Mouse (Mus musculus) layer of hippocampus, adult 9-10 months (tissue): Measurements from ENCODE around the gene Ddx27.
A peak's percentile ranks its signal among the peaks of the same experiment; 100 is the strongest.
"Not testable (repeated sequence)": the region's sequence is repeated elsewhere in the genome, so short reads cannot be mapped to it uniquely, and the experiment has no call there.

Source experiments
- DNase-seq: peaks from one replicate; pipeline ENCODE4 v3.0.0; 2022; ENCODE audit warnings: low spot score

The Ddx27 gene

DNA sequence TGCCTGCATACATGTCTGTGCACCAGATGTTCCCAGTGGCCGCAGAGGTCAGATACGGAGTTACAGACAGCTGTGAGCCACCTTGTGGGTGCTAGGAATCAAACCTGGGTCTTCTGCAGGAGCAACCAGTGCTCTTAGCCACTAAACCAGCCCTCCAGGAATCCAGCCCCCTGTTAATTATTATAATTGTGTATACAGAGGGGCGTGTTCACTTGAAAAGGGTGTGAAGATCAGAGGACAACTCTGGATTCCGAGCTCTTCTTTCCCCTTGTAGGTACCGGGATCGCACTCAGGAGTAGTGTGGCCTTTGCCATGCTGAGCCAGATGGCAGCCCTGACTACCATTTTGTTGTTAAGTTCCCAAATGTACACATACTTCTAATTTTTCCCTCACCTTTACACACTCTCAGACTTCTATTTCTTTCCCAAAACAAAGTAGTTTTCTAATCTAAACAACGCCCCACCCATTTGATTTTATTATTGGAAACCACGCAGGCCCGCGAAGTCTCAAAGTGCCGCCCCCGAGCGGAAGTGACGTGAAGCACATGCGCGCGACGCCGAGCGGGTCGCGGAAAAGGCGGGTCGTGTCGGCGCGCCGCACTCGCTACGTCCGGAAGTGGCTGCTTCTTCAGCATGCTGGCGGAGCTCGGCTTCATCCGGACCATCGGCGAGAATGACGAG, at the start of gene Ddx27:
Ddx27 (plus strand) TSS at position 492 of the 680 bp plus-strand sequence.
- DNase-seq = peak; percentile 83

DNA sequence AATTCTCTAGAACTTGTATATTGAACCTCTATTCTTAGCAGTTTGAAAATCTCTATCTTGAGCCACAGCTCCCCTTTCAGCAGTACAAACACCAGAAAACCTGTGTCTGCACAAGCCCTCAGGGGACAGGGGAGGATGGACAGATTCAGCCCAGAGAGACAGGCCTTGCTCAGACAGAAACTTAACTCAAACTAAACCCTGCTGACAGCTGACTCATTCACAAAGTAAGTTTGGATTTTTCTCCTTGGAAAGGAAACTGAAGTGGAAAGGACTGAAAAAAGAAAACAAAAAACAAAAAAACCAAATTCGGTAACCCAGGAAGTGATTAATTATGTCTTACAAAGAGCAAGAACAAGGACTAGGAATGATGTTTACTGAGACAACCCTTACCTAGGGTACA, 41.8 kb upstream of the Ddx27 start:
- no peak for DNase-seq

DNA sequence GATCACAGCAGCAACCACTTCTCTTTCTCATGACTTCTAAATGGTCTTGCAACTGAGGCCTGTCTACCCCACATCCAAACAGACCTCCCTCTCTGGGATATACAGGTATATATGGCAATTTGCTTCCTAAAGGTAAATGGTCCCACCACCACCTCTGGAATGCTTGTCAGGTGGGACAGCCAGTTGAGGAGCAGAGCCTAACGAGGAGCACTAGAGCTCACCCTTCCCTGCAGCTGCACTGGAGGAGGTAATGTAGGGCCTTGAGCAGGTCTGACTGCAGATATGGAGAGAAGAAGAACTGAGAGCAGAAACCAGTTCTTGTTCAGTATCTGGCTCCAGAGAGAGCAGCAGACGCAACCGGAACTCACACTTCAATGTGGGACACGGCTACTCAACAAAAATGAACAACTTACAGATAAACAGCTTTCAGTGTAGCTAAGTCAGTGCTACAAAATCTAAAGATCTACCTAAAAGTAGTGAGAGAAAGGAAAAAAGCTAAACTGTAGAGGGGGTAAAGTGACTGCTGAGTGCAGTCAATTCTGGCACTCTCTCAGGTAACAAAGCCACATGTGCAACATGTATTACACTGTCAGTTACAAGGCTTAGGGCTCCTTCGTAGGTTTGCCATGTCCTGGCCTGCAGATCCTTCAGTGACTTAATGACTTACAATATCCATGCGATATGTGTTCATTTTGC, 40.7 kb upstream of the Ddx27 start:
- DNase-seq = no peak

DNA sequence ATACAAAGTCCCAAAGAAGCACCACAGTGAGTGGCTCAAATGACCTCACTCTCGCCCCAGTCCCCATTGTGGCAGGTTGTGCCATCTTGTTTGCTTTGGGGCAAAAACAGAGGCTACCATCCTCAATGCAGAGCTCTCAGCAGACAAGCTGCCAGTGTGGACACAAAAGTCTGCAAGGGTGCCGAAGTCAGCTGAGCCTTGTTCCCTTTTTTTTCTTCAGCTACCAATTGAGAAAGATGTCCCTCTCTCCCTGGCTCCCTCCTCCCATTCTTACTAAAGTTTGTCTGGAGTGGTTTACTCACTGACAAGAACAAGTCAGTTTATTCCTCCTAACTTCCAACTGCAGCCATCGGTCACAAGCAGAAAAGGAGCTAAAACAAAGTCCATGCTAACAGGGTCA, 38.6 kb upstream of the Ddx27 start:
- no peak for DNase-seq

DNA sequence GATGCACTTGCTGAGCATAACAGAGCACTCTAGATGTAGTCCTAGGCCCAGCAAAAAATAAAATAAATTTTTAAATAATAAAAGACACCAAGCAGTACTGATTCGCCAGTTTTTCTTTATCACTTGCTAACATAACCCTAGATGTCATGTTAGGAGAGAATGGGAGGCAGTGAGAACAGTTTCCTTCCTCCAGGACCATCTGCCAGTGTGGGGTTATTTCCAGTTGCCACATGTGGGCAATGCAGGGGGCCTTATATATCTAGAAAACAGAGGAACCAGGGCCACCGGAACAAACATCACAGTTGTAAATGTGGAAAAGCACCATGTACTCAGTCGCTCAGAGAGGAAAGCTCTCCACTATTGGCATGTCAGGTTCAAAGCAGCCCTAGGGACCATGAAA, 37.5 kb upstream of the Ddx27 start:
- no peak for DNase-seq

DNA sequence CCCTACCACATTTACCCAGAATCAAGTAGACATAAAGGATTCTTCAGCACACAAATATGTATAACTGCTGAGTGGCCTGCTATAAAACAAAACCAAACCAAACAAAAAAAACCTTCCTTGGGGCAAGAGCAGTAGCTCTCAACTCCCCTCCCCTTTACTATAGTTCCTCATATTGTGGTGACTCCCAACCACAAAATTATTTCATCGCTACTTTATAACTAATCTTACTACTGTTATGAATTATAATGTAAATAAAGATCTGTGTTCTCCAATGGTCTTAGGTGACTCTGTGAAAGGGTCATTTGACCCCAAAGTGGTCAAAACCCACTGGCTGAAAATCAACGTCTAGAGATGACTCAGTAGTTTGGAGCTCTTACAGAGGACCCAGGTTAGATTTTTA, 34.8 kb upstream of the Ddx27 start:
- DNase-seq = no peak

DNA sequence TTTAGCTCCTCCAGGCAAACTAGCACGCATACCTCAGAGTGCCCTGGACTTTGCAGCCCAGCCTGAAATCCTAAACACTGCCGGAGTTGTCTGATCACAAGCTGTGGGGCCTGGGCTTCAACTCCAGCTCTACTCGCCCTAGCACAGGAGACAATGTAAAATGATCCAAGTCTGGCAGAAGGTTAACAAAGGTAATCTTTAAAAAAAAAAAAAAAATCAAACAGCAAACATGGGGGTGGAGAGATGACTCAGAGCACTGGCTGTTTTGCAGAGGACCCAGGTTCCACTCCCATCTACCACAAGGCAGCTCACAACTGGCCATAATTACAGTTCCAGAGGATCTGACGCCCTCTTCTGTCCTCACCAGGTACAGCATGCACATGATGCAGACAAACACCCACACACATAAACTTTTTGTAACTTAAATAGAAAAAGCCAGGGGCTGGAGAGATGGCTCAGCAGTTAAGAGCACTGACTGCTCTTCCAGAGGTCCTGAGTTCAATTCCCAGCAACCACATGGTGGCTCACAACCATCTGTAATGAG, 31.6 kb upstream of the Ddx27 start:
- DNase-seq = no peak

DNA sequence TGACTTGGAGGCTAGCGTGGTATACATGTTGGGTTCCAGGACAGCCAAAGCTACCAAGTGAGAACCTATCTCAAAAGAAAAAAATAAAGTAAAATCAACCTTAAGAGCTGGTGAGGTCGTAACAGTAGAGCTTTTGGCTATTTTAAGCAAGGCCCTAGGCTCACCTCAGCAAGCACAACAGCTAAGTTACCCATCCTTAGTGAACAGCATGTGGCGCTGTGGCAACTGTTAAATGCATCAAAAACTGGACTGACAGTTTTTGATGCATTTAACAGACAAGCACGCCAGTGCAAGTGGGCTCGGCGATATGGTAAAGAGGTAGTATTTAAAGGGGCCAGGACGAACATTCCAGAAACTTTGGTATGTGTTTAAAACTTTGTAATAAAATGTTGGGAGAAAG, 24.1 kb upstream of the Ddx27 start:
- DNase-seq = no peak

DNA sequence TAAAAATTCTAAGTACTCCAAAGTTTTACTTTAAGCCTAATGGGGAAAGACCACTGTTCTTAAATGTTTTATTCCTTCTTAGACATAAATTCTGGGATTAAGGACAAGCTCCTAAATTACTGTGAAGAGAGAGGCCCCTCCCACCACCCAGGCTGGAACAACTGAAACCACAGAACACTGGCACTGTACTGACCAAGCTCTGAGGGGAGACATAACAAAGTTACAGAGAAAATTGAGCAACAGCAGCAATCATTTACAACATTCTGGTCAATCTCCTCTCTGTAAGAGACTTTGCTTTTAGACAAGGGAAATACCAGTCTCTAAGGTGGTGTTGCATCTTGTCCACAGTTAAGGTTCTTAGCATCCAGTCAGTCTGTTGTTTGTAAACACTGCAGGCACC, 23.0 kb upstream of the Ddx27 start:
- no peak for DNase-seq

DNA sequence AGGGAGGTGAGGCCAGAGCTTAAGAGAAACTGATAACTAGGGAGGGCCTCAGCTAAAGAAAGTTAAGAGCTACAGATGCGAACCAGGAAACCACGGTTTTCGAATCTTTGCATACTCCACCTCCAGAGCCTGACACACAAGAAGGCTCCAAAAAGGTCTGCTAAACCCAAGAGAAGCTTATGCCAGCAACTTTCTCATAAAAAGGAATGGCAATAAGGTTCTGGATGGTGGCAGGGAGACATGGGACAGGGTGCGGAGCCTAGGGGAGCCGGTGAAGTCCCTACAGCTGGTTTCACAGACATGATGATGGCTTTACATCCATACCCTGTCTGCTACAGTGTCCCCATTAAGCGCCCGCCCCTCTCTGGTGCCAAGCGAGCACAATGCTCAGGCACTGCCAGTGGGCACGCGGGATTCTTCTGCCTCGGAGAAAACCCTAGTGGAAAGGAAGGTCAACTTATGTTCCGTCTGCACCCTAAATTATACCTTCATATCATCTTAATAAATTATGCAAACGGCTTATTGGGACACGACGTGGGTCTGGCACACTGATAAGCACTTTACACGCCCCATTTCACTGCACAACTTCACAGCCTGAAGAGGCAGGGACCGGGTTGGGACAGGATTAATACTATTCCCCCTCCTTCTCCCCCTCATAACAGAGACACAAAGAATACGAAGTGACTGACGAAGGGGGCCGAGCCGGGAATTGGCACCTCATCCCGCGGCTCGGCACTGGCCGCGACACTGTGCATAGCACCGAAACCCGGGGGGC, 19.8 kb upstream of the Ddx27 start:
- no peak for DNase-seq

DNA sequence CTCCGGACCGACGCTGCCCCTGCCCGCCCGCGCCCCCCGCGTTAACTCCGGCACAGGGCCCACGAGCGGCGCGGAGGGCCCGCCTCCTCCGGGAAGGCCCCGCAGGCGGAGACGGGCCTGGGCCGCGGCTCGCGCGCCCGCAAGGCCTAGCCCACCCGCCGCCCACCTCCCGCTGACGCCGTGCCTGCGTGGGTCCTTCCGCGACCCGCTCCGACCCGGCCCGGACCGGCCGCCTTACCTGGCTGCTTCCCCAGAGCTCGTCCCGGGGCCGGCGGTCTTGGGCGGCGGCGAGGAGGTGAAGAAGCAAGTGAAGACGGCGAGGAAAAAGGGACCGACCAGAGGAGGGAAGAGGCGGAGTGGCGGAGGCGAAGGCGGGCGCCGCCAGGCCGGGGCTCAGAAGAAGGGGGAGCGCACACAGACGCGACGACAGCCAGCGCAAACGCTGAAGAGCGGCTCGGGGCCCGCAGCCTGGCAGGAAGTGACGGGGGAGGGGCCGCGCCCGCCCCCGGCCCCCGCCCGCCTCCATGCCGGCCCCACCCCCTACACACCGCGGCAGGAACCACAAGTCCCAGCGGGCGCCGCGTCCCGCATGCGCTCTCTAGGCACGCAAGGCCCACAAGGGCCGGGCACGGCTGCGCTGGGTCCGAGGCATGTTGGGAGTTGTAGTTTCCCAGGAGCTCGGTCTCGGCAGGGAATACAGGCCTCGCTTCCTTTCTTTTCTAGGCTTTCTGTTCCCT, 19.0 kb upstream of the Ddx27 start, which contains the start of gene Stau1:
Stau1 (minus strand) TSS at position 504 of the 737 bp plus-strand sequence.
- DNase-seq = peak; percentile 79

DNA sequence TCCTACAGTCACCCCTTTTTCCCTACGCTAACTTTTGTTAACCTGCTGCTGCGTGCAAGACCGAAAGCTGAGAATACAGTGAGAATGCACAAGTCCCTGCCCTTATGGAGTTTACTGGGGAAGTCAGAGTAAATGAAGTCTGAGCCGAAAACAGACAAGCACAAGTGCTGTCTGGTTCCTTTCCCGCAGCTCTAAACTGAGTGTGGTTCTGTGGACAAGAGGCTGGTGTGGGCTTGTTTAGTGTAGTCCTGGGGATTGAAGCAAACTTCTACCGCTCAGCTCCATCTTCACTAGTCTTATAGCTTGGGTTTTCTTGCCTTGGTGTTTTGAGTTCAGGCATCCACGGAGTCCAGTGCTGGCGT, 18.5 kb upstream of the Ddx27 start:
- DNase-seq = no peak

DNA sequence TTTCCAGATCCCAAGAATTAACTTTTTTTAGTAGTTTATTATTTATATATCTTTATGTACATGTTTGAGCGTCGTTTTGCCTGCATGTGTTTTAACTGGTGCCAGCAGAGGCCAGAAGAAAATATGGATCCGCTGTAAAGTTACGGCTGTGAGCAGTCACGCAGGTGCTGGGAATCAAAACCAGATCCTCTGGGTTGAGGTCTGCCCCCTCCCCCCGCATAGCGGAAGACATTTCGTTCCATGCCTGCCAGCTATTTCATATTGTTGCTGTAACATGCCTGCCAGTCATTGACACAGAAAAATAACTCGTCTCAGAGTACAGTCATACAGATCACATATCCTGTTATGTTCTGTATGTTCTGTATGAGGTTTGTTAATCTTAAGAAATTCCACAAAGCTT, 13.5 kb upstream of the Ddx27 start:
- DNase-seq = no peak

DNA sequence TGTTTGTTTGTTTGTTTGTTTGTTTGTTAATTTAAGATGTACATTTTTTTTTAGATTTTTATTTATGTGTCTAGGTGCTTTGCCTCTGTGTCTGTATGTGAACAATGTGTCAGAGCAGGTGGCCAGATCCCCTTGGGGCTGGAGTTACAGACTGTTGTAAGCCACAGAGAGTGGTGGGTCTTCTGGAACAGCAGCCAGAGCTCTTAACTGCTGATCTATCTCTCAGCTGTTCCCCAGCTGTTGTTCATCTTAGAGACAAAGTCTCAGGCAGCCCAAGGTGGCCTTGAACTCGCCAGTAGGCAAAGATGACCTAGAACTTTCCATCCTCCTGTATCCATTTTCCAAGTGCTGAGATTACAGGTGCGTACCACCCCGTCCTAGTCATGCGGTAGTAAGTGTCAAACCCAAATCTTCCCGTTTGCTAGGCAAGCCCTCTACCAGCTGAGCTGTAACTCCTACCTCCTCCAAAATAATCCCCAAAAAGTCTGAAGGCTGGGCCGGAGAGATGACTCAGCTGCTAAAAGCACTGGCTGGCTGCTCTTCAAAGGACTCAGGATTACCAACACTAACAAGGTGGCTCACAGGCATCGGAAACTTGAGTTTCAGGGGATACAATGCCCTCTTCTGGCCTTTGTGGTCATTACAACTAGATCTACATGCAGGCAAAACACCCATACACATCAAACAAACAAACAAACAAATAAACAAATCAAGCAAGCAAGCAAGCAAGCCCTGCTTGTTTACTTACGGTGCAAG, 10.7 kb upstream of the Ddx27 start:
- DNase-seq = peak; percentile 71

DNA sequence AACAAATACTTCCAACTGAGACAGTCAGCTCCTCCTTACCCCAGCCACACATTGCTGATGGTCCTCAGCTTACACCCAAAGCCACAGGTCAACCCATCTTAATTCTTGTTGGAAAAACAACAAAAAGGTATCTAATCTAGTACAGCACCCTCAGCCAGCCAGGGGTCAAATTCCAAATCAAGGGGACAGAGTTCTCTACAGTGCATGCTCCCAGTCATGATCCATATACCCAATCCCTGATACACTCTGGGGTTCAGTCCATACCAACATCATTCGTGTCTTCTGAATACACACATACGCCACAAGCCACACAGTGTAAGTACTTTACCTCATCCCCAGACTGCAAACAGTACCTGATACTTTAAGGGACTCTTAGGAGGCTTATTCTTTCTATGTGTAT, 8.6 kb upstream of the Ddx27 start:
- DNase-seq = no peak

DNA sequence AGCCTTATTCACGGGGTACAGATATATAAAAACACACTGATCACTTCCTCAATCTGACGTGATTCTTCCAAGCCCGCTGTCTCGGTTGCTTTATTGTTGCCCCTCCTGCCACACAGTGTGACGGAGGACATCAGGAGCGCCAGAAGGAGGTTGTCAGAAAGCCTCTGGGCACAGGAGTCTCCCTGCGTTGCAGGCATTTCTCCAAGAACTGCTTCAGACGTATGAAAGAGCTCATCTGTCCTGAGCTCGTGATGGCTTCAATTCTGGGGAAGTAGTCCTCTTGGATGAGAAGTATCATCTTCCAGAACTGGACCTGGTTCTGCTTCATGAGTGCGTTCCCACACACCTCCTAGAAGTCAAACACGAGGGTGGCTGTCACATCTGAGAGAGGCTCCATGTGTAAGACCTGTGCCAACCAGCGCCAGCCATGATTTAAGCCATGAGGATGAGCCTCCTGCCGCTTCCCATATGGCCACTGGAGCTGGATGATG, 7.9 kb upstream of the Ddx27 start:
- no peak for DNase-seq

DNA sequence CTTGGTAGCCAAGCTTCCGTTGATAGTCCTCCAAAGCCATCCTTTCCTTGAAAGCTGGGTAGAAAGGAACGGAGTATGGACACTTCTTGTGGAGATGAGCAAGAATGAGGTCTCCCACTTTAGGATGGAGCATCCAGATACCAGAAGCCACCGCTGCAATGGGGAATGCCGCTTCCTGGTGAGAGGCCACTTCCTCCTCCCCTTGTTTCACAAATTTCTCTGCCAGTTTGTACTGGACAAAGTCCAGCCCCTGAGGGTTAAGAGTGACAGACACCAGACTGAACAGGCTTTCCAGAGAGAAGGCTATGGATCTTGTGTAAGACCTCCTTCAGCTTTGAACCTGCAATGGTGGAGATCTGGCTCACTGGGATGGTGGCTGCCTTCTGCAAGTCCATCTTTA, 7.4 kb upstream of the Ddx27 start:
- not testable (repeated sequence) for DNase-seq

DNA sequence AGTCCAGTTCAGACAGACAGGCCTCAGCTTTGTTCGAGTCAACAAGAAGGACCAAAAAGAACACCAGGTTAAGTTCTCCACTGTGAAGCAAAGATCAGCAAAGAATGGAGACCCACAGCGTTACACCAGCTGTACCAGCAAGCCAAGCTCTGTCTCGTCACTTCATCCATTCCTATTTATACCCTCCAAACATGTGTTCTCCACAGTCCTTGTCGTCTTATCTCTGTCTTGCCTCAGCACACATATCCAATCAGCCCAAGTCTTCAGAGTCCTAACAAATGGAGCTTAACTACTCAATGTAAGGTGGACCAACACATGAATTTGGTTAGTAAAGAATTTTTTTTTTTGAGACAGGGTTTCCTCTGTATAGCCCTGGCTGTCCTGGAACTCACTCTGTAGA, 5.5 kb upstream of the Ddx27 start:
- no peak for DNase-seq

DNA sequence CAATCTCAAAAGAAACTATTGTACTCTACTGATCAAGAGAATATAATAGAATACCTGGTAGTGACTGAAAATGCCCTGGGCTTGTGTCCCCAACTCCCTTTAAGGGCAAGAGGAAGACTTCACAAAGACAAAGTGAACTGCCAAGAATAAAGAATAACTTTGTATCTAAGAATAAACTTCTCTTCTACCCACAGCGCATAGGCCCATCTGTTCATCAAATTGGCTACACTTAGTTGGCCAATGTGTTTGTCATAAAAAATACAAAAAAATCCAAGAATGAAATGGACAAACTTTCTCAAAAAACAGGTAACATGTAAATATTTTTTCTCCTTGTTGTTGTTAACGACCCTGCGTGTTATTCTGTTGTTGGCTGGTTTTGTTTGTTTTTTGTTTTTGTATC, 4.4 kb upstream of the Ddx27 start:
- DNase-seq = no peak

DNA sequence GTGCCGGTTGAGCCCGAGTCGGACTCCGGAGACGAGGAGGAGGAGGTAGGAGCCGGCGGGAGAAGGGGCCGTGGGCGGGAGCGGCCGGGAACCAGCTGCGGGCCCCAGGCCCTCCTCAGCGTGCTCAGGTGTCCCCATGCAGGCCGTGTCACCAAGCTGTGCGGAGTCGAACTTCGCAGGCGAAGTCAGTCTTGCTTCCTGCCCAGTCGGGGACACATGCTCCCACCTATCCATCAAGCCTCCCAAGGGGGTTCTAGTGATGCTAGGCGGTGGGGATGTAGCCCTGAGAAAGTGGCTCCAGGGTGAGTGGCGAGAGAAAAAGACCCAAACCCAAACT, 357 bp downstream of the Ddx27 start:
- no peak for DNase-seq

DNA sequence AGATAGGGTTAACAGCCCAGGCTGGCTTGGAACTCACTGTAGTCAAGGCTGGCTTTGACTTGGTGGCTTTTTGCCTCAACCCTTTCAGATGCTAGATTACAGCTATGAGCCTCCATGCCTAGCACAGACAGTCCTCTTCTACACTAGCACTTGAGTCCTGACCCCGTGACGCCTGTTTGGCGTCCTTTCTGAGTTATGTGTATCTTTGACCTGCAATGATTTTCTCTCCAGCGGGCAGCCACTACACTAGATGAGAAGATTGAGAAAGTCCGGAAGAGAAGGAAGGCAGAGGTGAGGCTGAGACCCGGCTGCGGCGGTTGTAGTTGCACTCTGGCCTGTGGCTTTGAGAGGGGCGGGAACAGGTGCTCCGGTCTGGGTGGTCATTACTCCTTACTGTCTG, 4.4 kb downstream of the Ddx27 start:
- DNase-seq = no peak
